Mouse (Mus musculus) leukemia stem cell, adult 10-12 weeks (primary cell): Measurements from ENCODE around the gene Tnfaip3. TPM values are rescaled to one million over a fixed set of nuclear protein-coding genes. Genes with fewer than 3 reads are reported as not detected.

Experiments
- polyA plus RNA-seq: library from polyadenylated mRNA; stranded (reverse); fragments of >175 nt; gene quantifications from 2 replicates; pipeline ENCODE4 v1.2.3, GENCODE M21; 2012; ENCODE audit warnings: low replicate concordance

Gene Tnfaip3
- 3.2 and 3.6 TPM in 2 replicates for polyA plus RNA-seq

GRCm38 (mm10) chr10:19015257-19015862, at the start of gene Tnfaip3:
Tnfaip3 (minus strand) TSS chr10:19015657.

Other genes starting within 250 kb of the Tnfaip3 start
- not detected in 2 replicates for gene Gm4922, start 228.9 kb downstream of the Tnfaip3 start, polyA plus RNA-seq
- 0.20 and 0.23 TPM in 2 replicates for gene Perp, start 170.6 kb downstream of the Tnfaip3 start, polyA plus RNA-seq